Mouse (Mus musculus) ovary, postnatal 36 days (tissue): ENCODE measurements around the gene Hoxa11.

Source experiments
- DNase-seq: peaks from one replicate; pipeline ENCODE4 v3.0.0; 2022; ENCODE audit warnings: low spot score, mixed read lengths

The Hoxa11 gene

GRCm38 (mm10) chr6:52232984-52233545 is 12.5 kb downstream of the Hoxa11 start:
- no peak for DNase-seq

DNA sequence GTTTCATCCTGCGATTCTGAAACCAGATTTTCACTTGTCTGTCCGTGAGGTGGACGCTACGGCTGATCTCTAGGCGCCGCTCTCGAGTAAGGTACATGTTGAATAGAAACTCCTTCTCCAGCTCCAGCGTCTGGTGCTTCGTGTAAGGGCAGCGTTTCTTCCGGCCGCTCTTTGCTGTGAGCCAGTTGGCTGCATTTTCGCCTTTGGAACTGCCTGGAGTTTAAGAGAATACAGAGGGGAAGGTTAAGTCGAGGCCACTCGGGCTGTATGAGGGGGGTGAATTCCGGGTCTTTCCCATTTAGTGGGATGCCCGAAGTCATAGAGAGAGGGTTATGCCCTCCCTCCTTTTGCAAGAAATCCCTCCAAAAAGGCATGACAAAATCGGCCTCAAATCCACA is 13.0 kb downstream of the Hoxa11 start:
- DNase-seq, result no peak

GRCm38 (mm10) chr6:52231885-52232567 is 13.6 kb downstream of the Hoxa11 start:
- no peak for DNase-seq

- no peak for DNase-seq
Measured at GRCm38 (mm10) chr6:52230516-52231165, 15.0 kb downstream of the Hoxa11 start, which contains the start of gene Hoxa9. Gene Hoxa9 (minus strand): TSS chr6:52231089.

DNA sequence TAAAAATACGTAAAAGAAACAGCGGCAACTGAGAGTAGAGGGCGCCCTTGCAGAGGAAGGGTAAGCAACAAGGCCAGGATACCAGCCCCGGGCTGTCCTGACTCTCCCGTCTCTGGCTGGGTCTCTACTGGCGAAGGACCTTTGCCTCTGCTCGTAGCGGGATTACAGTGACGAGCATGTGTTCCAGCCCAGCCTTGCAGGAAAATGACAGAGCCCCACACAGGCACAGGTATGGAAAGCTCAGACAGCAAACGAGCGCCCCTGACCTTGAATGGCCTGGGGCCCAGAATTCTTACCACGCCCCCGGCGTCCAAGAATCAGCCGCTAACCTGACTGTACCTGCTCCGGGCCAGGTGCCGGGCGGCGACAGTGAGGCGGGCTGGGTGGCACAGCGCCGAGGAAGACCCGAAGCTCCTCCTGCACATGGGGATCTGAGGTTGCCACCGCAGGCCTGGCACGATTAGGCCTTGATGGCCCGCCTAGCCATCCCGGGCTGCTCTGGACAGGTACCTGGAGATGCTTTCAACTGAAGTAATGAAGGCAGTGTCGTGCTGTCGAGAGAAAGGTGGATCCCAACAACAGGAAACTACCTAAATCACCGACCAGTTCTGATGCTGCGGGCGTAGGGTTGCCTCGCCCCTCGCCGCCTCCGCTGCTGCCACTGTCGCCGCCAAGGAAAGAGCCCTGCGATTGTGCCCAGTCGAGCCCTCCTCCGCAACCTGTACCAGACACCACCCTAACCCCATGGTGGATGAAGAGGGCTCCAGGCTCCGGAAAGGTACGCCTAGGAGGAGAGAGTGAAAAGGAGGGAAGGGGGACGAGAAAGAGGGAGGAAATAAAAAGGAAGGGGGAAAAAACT is 15.8 kb downstream of the Hoxa11 start:
- DNase-seq, result no peak

GRCm38 (mm10) chr6:52228475-52229465 is 16.8 kb downstream of the Hoxa11 start:
- DNase-seq, result no peak

GRCm38 (mm10) chr6:52227470-52228222 is 18.0 kb downstream of the Hoxa11 start:
- no peak for DNase-seq

DNA sequence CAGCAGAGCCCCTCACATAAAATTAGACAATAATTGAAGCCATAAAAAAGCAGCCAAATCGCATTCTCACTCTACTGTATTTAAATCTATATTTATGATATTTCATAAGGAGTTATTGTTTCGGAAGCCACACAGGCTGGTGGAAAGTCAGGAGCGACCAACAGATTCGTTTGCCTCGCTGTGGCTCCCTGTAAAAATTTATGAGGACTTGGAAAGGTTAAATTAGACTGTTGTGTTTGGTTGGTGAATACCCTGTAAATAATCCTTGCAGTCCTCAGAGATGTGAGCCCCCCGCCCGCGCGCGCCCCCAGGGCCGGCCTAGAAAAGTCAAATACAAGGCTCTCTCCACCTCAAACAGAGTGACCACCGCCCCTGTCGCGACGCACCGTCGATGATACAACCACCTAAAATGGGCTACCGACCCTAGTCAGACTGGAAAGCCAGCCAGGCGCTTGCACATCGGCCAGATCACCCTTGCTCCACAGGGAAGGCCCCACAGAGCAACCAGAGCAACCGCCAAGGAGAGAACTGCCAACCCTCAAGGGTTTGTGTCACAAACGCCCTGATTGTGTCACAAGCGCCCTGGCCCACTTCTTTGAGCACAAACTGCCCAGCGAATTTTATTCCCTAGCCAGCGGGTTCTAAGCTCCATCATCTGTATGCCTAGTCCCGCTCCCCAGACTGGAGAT is 18.9 kb downstream of the Hoxa11 start:
- no peak for DNase-seq

GRCm38 (mm10) chr6:52225612-52226568 is 19.7 kb downstream of the Hoxa11 start:
- DNase-seq, result no peak

- DNase-seq, result no peak
Measured at GRCm38 (mm10) chr6:52224895-52225611, 20.6 kb downstream of the Hoxa11 start.

DNA sequence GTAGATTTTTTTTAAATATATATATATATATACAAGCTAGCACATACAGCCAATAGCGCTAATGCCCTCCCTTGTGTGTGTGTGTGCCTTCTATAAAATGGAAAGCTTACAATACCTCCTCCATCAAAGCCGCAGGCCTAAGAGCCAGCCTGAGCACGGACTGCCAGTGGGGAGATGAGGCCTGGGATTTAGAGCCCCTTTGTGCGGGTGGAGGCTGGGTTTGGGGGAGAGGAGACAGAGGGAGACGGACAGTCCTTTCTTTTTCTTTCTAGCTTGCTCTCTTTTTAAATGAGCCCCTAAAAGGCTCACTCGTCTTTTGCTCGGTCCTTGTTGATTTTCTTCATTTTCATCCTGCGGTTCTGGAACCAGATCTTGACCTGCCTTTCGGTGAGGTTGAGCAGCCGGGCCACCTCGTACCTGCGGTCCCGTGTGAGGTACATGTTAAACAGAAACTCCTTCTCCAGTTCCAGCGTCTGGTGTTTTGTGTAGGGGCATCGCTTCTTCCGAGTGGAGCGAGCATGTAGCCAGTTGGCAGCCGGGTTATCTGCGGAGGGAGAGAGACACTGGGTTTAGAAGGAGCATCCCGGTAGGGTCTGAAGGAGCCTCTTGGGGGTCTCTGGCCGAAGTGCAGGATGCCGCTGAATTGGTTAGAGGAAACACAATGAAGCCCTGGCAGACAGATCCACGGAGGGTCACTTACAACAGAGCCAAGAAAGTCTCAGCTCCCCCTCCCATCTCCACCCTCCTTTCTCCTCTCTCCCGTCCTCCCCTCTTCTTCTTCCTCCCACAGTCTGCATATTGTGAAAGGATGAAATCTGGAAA is 21.5 kb downstream of the Hoxa11 start:
- DNase-seq, result no peak

DNA sequence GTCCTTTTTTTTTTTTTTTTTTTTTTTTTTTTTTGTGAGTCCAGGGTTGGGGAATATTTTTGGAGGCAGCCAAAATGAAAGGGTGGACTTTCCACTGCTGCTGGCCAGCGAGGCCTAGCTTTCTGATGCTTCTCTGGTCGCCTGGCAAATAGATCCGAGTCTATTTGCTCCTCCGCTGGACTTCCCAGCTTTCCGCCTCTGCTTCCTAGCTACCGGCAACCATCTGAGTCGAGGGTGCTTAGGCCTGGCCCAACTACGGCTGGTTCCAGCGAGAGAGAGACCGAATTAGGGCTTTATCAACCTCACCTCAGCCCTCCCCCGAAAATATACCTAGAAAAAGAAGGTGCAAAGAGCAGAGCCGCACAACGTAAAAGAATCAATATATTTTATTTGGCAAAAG is 22.9 kb downstream of the Hoxa11 start:
- DNase-seq, result no peak

- DNase-seq, result no peak
Measured at GRCm38 (mm10) chr6:52221993-52222685, 23.5 kb downstream of the Hoxa11 start.

- DNase-seq, result peak; percentile 83
Measured at GRCm38 (mm10) chr6:52221337-52221992, 24.1 kb downstream of the Hoxa11 start, which contains the start of gene Hoxa7. Gene Hoxa7 (minus strand): TSS chr6:52221854.

- DNase-seq, result no peak
Measured at GRCm38 (mm10) chr6:52220865-52221310, 24.7 kb downstream of the Hoxa11 start.
